Mouse (Mus musculus): Measurements from ENCODE around the gene Vapb.
A peak's percentile ranks its signal among the peaks of the same experiment; 100 is the strongest.

The Vapb gene

DNA sequence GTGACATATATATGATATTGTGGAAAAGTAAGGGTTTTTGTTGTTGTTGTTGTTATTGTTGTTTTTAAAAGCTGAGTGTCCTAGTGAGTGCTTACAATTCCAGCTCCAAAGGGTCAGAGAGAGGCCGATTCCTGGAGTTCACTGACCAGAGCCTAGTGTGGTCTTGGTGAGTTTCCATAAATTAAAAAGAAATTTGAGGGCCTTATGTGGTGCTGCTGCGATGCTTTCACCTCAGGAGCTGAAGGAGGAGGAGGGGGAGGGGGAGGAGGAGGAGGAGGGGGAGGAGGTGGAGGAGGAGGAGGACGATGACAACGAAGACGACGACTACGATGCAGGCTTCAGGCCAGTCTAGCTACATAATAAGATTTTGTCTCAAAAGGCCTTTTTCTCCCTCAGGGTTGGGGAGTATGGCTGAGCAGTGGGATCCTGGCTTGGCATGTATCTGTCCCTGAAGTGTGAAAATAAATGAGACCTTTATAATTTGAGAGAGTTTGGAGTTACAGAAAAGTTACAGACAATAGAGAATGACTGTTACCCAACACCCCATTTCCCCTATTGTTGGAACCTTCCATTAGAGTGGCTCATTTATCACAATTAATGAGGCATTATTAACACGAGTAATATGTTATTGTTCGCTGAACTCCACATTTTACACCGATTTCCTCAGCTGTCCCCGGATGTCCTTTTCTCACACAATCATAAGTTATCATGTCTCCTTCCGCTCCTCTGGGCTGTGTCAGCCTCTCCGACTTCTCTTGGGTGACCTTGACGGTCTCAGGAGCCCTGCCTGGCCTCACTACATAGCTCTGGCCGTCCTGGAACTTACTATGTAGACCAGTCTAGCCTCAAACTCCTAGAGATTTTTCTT, 12.1 kb upstream of the Vapb start:
- TF ChIP-seq NANOG (IDR thresholded peaks at IDR 0.05; ENCODE audit: borderline replicate concordance, low read length), result no peak
- TF ChIP-seq POU5F1 (IDR thresholded peaks at IDR 0.05; ENCODE audit: borderline replicate concordance, low read length), result no peak
- TF ChIP-seq CTCF (conservative IDR thresholded peaks at IDR 0.05; ENCODE audit: low read length), result no peak
- Histone ChIP-seq H3K27me3 (ENCODE audit: insufficient read depth, low read length) (no peaks in the 10 kb centered on the region), H3K4me3 (replicated peaks; ENCODE audit: low read length) (no peak overlapping the region), H3K9me3 (ENCODE audit: low read length) (no peaks in the 10 kb centered on the region), H3K36me3 (ENCODE audit: insufficient read depth, low read length) (no peaks in the 10 kb centered on the region), H3K4me1 (replicated peaks; ENCODE audit: low read depth, low read length) (no peaks in the 10 kb centered on the region)

DNA sequence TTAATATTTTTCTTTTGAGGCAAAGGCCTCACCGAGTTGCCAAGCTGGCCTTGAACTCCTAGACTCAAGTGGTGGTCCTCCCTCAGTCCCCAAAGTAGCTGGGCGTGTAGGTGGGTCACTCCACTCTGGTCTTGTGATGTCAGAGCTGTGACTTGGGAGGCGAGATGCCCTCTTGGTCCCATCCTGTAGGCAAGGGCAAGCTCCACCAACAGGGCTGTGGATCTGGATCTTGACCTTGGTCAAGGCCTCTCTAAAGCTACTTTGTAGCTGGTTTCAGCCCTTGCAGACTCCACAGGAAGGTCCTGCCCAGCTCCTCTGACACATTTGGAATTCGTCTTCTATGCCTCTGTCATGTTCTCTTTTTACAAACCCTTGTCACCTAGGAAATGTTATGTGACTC, 11.5 kb upstream of the Vapb start:
- Histone ChIP-seq H3K4me3 (replicated peaks; ENCODE audit: low read length) (no peak overlapping the region), H3K27me3 (ENCODE audit: insufficient read depth, low read length) (no peaks in the 10 kb centered on the region), H3K36me3 (ENCODE audit: insufficient read depth, low read length) (no peaks in the 10 kb centered on the region), H3K4me1 (replicated peaks; ENCODE audit: low read depth, low read length) (no peaks in the 10 kb centered on the region), H3K9me3 (ENCODE audit: low read length) (no peaks in the 10 kb centered on the region)
- TF ChIP-seq CTCF (conservative IDR thresholded peaks at IDR 0.05; ENCODE audit: low read length), result no peak
- no peak for TF ChIP-seq NANOG (IDR thresholded peaks at IDR 0.05; ENCODE audit: borderline replicate concordance, low read length)
- no peak for TF ChIP-seq POU5F1 (IDR thresholded peaks at IDR 0.05; ENCODE audit: borderline replicate concordance, low read length)

DNA sequence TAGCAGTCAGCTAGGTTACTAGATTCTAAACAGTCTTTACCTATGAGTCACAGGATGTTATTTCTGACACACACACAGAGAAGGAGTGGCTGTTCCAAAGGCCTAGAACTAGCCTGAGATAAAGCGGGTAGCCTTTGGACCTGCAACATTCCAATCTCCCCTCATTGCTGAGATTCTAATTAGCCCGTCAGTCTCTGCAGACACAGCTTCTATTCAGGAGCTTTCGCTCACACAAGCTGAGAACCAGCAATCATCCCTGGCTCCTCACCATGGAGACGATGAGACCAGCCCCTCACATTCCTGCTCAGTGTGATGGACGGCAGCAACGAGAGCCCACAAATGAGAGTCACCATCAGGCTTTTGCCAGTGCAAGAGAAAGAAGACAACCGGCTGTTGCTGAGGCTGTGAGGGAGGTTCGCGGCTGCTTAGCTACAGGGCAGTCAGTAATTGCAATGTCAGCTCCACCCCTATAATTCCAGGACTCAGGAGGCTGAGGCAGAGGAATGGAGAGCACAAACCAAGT, 6.8 kb upstream of the Vapb start:
- Histone ChIP-seq H3K9me3 (ENCODE audit: low read length) (no peaks in the 10 kb centered on the region), H3K4me3 (replicated peaks; ENCODE audit: low read length) (no peak overlapping the region), H3K36me3 (ENCODE audit: insufficient read depth, low read length) (no peaks in the 10 kb centered on the region), H3K4me1 (replicated peaks; ENCODE audit: low read depth, low read length) (no peaks in the 10 kb centered on the region), H3K27me3 (ENCODE audit: insufficient read depth, low read length) (no peaks in the 10 kb centered on the region)
- TF ChIP-seq NANOG (IDR thresholded peaks at IDR 0.05; ENCODE audit: borderline replicate concordance, low read length), result no peak
- no peak for TF ChIP-seq POU5F1 (IDR thresholded peaks at IDR 0.05; ENCODE audit: borderline replicate concordance, low read length)
- TF ChIP-seq CTCF (conservative IDR thresholded peaks at IDR 0.05; ENCODE audit: low read length), result no peak

DNA sequence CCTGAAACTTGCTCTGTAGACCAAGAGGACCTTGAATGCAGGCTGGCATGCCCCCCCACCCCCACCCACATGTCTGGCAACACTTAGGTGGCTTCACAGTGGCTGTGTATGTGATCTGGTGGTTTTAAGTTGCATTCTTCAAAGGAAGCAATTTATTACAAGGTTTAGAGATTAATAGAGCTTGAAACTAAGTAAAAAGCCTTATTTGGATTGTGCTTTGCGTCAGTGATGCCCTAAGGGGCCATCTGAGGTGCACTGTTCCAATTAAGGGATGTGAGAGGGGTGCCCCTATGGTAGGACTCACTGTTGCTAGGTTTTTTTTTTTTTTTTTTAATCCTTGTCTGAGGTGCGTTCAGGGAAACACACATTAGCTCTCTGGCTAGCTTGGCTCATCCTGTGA, 2.9 kb upstream of the Vapb start:
- Histone ChIP-seq H3K36me3 (ENCODE audit: insufficient read depth, low read length) (peaks cover 11% of the 10 kb centered on the region), H3K4me3 (replicated peaks; ENCODE audit: low read length) (no peak overlapping the region), H3K9me3 (ENCODE audit: low read length) (no peaks in the 10 kb centered on the region), H3K27me3 (ENCODE audit: insufficient read depth, low read length) (no peaks in the 10 kb centered on the region), H3K4me1 (replicated peaks; ENCODE audit: low read depth, low read length) (peaks cover 16% of the 10 kb centered on the region)
- TF ChIP-seq CTCF (conservative IDR thresholded peaks at IDR 0.05; ENCODE audit: low read length) (no peak), POU5F1 (IDR thresholded peaks at IDR 0.05; ENCODE audit: borderline replicate concordance, low read length) (no peak), NANOG (IDR thresholded peaks at IDR 0.05; ENCODE audit: borderline replicate concordance, low read length) (no peak)

DNA sequence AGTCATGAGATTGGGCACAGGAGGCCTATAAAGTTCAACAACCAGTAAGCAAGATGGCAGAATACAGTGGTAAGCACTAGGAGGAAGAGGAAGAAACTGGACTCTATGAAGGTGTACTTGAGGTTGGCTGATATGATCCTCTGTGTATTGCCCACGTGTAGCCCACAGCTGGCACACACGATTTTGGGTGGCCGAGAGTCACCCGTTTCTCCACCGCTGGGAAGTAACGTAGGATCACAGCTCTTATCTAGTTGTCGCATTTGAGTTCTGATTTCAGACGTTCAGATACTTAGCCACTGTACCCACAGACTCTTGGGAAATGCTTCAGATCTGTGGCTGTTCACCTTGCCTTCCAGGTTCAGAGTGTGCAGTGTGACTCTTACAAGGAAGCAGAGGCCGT, 921 bp downstream of the Vapb start:
- peaks cover 26% of the 10 kb centered on the region for H3K36me3 ChIP-seq (ENCODE audit: insufficient read depth, low read length)
- no peak for TF ChIP-seq NANOG (IDR thresholded peaks at IDR 0.05; ENCODE audit: borderline replicate concordance, low read length)
- TF ChIP-seq CTCF (conservative IDR thresholded peaks at IDR 0.05; ENCODE audit: low read length), result no peak
- TF ChIP-seq POU5F1 (IDR thresholded peaks at IDR 0.05; ENCODE audit: borderline replicate concordance, low read length), result no peak
- H3K4me3 ChIP-seq (replicated peaks; ENCODE audit: low read length), result peak overlapping the region; percentile 94
- peaks cover 20% of the 10 kb centered on the region for H3K4me1 ChIP-seq (replicated peaks; ENCODE audit: low read depth, low read length)
- no peaks in the 10 kb centered on the region for H3K9me3 ChIP-seq (ENCODE audit: low read length)
- H3K27me3 ChIP-seq (ENCODE audit: insufficient read depth, low read length), result no peaks in the 10 kb centered on the region

DNA sequence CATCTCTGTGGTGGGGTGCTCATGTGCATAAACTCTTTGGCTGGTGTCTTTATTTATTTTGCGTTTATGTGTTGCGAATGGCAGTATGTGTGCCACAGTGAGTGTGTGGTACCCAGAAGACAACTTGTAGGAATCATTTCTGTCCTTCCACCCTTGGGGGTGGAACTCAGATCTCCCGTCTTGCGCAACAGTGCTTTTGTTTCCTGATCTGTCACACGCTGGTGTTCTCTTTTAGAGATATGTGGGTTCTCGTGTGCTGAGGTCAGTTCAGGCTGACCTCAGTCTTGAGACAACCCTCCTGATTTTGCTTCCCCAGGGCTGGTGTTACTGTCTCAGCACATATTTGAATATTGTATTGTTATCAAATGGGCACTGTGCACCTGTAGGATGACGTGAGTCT, 1.8 kb downstream of the Vapb start:
- Histone ChIP-seq H3K4me3 (replicated peaks; ENCODE audit: low read length) (no peak overlapping the region), H3K27me3 (ENCODE audit: insufficient read depth, low read length) (no peaks in the 10 kb centered on the region), H3K9me3 (ENCODE audit: low read length) (no peaks in the 10 kb centered on the region), H3K36me3 (ENCODE audit: insufficient read depth, low read length) (peaks cover 29% of the 10 kb centered on the region), H3K4me1 (replicated peaks; ENCODE audit: low read depth, low read length) (peaks cover 23% of the 10 kb centered on the region)
- TF ChIP-seq NANOG (IDR thresholded peaks at IDR 0.05; ENCODE audit: borderline replicate concordance, low read length), result no peak

DNA sequence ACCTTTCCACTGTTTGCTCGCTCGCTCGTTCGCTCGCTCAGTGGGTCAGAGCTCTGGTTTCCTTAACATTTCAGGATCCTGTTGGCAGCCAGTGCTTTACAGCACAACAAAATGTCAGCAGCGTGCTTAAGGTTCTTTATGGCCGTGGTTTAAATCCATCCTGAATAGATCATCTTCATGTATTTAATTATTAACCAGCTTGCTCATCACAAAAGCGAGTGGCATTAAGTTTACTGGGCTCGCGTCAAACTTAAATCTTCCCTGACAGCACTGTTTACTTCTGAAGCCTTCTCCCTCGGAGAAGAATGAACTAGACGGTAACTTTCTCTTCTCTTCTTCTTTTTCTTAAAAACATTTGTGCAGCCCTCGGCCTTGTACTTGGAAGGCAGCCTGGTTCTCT, 4.8 kb downstream of the Vapb start:
- H3K4me3 ChIP-seq (replicated peaks; ENCODE audit: low read length), result no peak overlapping the region
- H3K36me3 ChIP-seq (ENCODE audit: insufficient read depth, low read length), result peaks cover 30% of the 10 kb centered on the region
- no peaks in the 10 kb centered on the region for H3K9me3 ChIP-seq (ENCODE audit: low read length)
- TF ChIP-seq CTCF (conservative IDR thresholded peaks at IDR 0.05; ENCODE audit: low read length), result no peak
- no peak for TF ChIP-seq NANOG (IDR thresholded peaks at IDR 0.05; ENCODE audit: borderline replicate concordance, low read length)
- no peak for TF ChIP-seq POU5F1 (IDR thresholded peaks at IDR 0.05; ENCODE audit: borderline replicate concordance, low read length)
- H3K4me1 ChIP-seq (replicated peaks; ENCODE audit: low read depth, low read length), result peaks cover 27% of the 10 kb centered on the region
- no peaks in the 10 kb centered on the region for H3K27me3 ChIP-seq (ENCODE audit: insufficient read depth, low read length)

DNA sequence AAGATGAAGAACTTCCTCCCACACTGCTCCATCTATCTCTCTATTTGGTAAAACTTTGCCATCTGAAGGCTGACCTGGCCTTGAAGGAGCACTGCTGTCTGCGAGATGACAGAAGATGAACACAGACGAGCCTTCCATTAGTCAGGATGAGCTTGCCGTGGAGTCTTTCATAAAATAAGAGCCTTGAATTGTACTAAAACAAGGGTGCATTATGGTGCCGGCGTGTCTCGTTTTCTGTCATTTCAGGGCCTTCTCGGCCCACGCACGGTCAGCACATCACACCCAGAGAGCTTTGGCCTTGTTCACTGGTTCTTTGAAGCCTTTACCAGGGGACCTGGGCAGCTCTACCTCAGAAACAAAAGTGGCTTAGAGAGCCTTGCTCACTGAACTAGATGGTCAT, 5.4 kb downstream of the Vapb start:
- Histone ChIP-seq H3K9me3 (ENCODE audit: low read length) (no peaks in the 10 kb centered on the region), H3K36me3 (ENCODE audit: insufficient read depth, low read length) (peaks cover 30% of the 10 kb centered on the region), H3K4me3 (replicated peaks; ENCODE audit: low read length) (no peak overlapping the region), H3K4me1 (replicated peaks; ENCODE audit: low read depth, low read length) (peaks cover 34% of the 10 kb centered on the region), H3K27me3 (ENCODE audit: insufficient read depth, low read length) (no peaks in the 10 kb centered on the region)
- TF ChIP-seq POU5F1 (IDR thresholded peaks at IDR 0.05; ENCODE audit: borderline replicate concordance, low read length) (no peak), CTCF (conservative IDR thresholded peaks at IDR 0.05; ENCODE audit: low read length) (no peak), NANOG (IDR thresholded peaks at IDR 0.05; ENCODE audit: borderline replicate concordance, low read length) (no peak)

All from E14TG2a.4 (cell line).